ENCODE assay signal across 10 mouse cellular contexts in the genomic region with DNA sequence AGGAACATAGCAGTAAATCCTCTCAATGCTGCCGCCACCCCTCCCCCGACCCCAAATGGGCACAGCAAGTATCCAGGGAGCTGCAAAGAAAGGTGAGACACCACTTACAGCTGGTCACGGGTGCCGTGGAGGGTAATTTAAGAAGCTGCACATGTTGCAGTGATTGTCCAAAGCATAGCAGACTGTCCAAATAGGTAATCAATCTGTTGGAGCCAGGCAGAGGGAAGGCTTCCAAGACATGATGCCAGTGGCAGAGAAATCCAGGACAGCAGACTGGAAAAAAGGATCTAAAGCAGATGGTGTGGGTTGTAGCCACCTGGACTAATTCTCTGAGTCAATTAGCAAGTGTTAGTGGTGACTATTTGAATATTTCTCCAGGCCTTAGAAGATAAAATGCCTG.
DNase-seq lines count a peak whose midpoint lies in the region; ATAC-seq and TF ChIP-seq lines count a peak whose summit lies in the region.
"Had no signal": no experiment of that assay in that cellular context is flagged by ENCODE, and none has a peak within 500 bp of the region (broad histone marks: within the 10 kb centered on the region; RNA-seq: fewer than 3 reads in every experiment).

No protein-coding gene starts in this region.

- H3K4me1 ChIP-seq in embryonic facial prominence, embryonic 15.5 days: no peaks in the 10 kb centered on the region
- H3K4me1 ChIP-seq in heart, adult 2 months (ENCODE audit: control insufficient read depth, insufficient read depth, low read length): no peaks in the 10 kb centered on the region
- H3K4me1 ChIP-seq: limb, embryonic 15.5 days had no signal

- no peak overlapping the region for H3K27ac ChIP-seq in gastrocnemius, adult 2 months
- H3K27ac ChIP-seq in embryonic facial prominence, embryonic 15.5 days (replicated peaks): no peak overlapping the region
- H3K27ac ChIP-seq in heart, adult 2 months: no peak overlapping the region
- H3K27ac ChIP-seq: limb, embryonic 15.5 days had no signal

- H3K9ac ChIP-seq in embryonic facial prominence, embryonic 15.5 days: no peak overlapping the region
- no peak overlapping the region for H3K9ac ChIP-seq in heart, adult 2 months (ENCODE audit: low read depth, low read length)
- H3K9ac ChIP-seq: limb, embryonic 15.5 days had no signal

- no peak for TF ChIP-seq POLR2A in heart, adult 2 months (IDR thresholded peaks at IDR 0.05; ENCODE audit: insufficient read depth, low read depth, low read length)

- H3K4me3 ChIP-seq in gastrocnemius, adult 2 months: no peak overlapping the region
- no peak overlapping the region for H3K4me3 ChIP-seq in embryonic facial prominence, embryonic 15.5 days (replicated peaks)
- H3K4me3 ChIP-seq in heart, adult 2 months: no peak overlapping the region
- H3K4me3 ChIP-seq: limb, embryonic 15.5 days had no signal

- H3K4me2 ChIP-seq in embryonic facial prominence, embryonic 15.5 days (replicated peaks): no peak overlapping the region
- H3K4me2 ChIP-seq: limb, embryonic 15.5 days had no signal

- WGBS in embryonic facial prominence, embryonic 15.5 days: 45% methylated on average over 4 of the region's 4 CpGs
- WGBS in heart, adult 2 months: 65% methylated on average over 4 of the region's 4 CpGs

- intact Hi-C loops in gastrocnemius, adult 2 months (cut with DNase I): no loop called here
- intact Hi-C loops in heart, adult 2 months (cut with DNase I): no loop called here

- DNase-seq in gastrocnemius, adult 2 months: peak; percentile 19
- DNase-seq in gastrocnemius, adult 8-10 months (ENCODE audit: low spot score in 2 of 2): no peak
- DNase-seq in cerebellum, adult 11-12 months: peak; percentile 88
- DNase-seq in neural tube, embryonic 10.5 days (ENCODE audit: extremely low spot score, low spot score): peak; percentile 15
- DNase-seq in urinary bladder, postnatal 25 days (ENCODE audit: low spot score): no peak
- no peak for DNase-seq in heart, adult 2 months
- DNase-seq in kidney, adult 11 months: no peak
- DNase-seq: kidney, adult 18-20 months had no signal

- no peak for TF ChIP-seq CTCF in gastrocnemius, adult 2 months (IDR thresholded peaks at IDR 0.05)
- TF ChIP-seq CTCF in heart, adult 2 months (IDR thresholded peaks at IDR 0.05): no peak

- no peaks in the 10 kb centered on the region for H3K36me3 ChIP-seq in embryonic facial prominence, embryonic 15.5 days
- no peaks in the 10 kb centered on the region for H3K36me3 ChIP-seq in heart, adult 2 months (ENCODE audit: control insufficient read depth, insufficient read depth, low read length)
- H3K36me3 ChIP-seq: limb, embryonic 15.5 days had no signal

- H3K27me3 ChIP-seq in embryonic facial prominence, embryonic 15.5 days: no peaks in the 10 kb centered on the region
- no peaks in the 10 kb centered on the region for H3K27me3 ChIP-seq in heart, adult 2 months (ENCODE audit: control insufficient read depth, insufficient read depth, low read length)
- H3K27me3 ChIP-seq: limb, embryonic 15.5 days had no signal

- no peak for TF ChIP-seq EP300 in heart, adult 2 months (IDR thresholded peaks at IDR 0.05; ENCODE audit: insufficient read depth, low read depth, low read length)

- H3K9me3 ChIP-seq in embryonic facial prominence, embryonic 15.5 days (replicated peaks): no peaks in the 10 kb centered on the region
- H3K9me3 ChIP-seq: limb, embryonic 15.5 days had no signal

- H3K79me2 ChIP-seq in heart, adult 2 months (replicated peaks; ENCODE audit: control insufficient read depth, insufficient read depth, low read length): no peaks in the 10 kb centered on the region

- peak; percentile 60 for ATAC-seq in embryonic facial prominence, embryonic 15.5 days (ENCODE audit: insufficient number of reproducible peaks, low FRiP score, low TSS enrichment, low read depth)

Comparison
In these comparisons a context has a peak if more than half of its experiments do, and no peak if none do; other contexts are left out.
1. DNase-seq: peak in gastrocnemius, adult 2 months (single experiment), cerebellum, adult 11-12 months (single experiment) and neural tube, embryonic 10.5 days (single experiment); none in gastrocnemius, adult 8-10 months (0 of 2), urinary bladder, postnatal 25 days (single experiment), heart, adult 2 months (0 of 2) and kidney, adult 11 months (single experiment).